Mouse (Mus musculus): ENCODE results near the gene Ccdc18.
"Not testable (repeated sequence)": the region's sequence is repeated elsewhere in the genome, so short reads cannot be mapped to it uniquely, and the experiment has no call there.

Gene Ccdc18

GRCm38 (mm10) chr5:108132441-108133243, at the start of gene Ccdc18, which contains the start of gene Tmed5:
Ccdc18 (plus strand) TSS chr5:108132875.
Tmed5 (minus strand) TSS chr5:108132620.
- DNase-seq (ENCODE audit: low read depth, low spot score): peak; percentile 97

DNA sequence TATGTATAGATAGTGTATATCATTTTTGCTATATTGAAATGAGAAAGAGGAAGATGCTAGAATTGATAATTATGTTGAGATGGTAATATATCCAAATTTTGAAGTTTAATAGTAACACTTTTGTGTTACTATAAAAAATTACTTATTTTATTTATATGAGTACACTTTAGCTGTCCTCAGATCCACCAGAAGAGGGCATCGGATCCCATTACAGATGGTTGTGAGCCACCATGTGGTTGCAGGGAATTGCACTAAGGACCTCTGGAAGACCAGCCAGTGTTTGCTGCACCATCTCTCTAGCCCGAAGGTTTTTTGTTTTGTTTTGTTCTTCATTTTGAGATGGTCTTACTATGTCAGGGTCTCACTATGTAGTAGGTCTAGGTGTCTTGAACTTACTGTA, 47.2 kb upstream of the Ccdc18 start:
- DNase-seq (ENCODE audit: low read depth, low spot score): no peak

DNA sequence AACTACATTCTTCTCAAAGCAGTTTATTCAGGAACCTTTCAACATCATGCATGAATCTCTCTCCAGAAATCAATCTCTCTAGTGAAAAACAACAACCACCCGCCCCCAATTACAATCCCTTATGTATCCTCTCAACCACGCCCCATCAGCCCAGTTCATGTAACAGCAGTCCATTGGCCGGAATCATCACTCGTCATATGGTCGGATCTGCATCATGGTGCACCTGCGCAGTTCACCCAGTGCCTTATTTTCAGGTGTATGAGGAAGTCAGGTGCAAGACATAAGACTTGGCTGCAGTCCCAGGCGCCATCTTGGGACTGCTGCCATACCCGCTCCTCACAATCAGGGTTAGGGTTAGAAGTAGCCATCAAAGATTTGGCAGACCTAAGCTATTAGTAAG, 39.9 kb upstream of the Ccdc18 start:
- DNase-seq (ENCODE audit: low read depth, low spot score): not testable (repeated sequence)

DNA sequence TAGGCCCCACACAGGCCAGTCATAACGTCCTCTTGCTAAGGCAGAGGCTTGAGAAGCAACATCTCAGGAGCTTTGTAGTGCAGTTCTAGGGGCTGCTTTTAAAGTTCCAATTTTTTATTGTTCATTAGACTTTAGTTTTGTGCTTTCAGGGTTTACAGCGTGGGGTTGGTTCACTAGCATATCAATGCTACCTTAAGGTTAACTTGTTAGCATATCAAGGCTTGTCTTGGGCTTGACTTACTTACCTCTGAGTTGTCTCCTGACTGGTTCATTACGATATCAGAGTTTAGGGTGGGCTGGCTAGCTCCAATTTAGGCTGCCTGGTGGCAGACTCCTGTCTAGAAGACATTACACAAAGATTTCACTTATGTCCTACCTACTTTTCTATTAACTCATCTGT, 35.0 kb upstream of the Ccdc18 start:
- no peak for DNase-seq (ENCODE audit: low read depth, low spot score)

DNA sequence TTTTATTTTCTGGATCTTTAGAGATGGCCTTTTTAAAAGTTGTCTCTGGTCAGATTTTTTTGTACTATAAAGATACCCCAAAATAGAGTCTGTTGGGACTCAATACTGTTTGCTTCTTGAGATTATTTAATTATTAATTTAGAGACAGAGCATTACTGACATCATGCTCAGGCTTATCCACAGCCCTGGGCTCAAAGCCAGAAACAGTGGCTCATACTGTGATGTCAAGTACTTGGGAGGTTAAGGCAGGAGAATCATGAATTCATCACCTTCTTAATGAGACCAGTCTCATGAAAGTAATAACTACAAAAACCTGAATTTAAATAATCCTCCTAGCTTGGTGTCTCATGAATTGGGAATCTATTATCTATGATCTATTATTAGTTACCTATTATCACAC, 32.5 kb upstream of the Ccdc18 start:
- no peak for DNase-seq (ENCODE audit: low read depth, low spot score)

DNA sequence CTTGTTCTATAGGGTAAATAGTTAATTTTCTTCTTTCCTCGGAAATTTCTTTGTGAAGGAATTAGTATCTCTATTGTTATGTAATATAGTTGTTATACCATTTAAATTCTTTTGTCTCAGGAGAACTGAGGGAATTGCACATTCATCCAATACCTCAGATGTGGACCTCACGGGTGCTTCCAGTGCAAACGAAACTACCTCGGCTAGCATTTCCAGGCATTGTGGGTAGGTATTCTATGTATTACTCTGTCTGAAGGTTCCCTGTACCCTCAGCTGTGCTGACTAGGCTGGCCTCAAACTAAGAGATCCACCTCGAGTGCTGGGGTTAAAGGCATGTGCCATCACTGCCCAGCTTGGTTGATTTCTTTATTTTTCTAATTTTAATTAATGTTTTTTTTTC, 28.4 kb upstream of the Ccdc18 start:
- no peak for DNase-seq (ENCODE audit: low read depth, low spot score)

GRCm38 (mm10) chr5:108109346-108109745, 23.3 kb upstream of the Ccdc18 start:
- no peak for DNase-seq (ENCODE audit: low read depth, low spot score)

DNA sequence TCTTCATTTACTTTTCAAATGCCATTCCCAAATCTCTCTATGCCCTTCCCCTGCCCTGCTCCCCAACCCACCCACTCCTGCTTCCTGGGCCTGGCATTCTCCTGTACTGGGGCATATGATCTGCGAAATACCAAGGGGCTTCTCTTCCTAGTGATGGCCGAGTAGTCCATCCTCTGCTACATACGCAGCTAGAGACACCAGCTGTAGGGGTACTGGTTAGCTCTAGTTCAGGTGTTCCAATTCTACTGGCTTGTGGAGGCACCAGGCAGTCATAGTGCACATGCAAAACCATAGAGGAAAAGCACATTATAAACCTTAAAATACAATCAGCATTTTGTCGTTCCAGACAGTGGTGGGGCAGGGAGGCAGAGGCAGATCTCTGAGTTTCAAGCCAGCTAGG, 15.0 kb upstream of the Ccdc18 start:
- DNase-seq (ENCODE audit: low read depth, low spot score): no peak

- no peak for DNase-seq (ENCODE audit: low read depth, low spot score)
Observed at GRCm38 (mm10) chr5:108120221-108120900, 12.3 kb upstream of the Ccdc18 start.

GRCm38 (mm10) chr5:108131849-108132440, 730 bp upstream of the Ccdc18 start:
- no peak for DNase-seq (ENCODE audit: low read depth, low spot score)

DNA sequence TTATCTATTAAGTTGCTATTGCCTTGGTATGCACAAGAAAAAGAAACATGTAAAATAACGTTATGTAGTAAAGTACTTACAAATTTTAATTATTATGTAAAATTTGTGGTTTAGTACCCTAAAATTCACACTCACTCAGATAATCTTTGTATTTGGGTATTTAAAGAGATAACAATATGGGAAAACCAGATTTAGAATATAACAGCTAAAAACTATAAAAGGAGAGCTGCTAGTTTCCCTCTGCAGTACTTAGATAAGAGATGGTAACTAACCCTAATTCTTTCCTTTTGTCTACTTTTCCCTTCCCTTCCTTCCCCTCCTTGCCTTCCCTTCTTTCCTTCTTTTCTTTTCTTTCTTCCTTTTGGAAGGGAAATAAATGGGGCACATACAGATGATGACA, 19.9 kb downstream of the Ccdc18 start:
- no peak for DNase-seq (ENCODE audit: low read depth, low spot score)

GRCm38 (mm10) chr5:108160796-108161195, 28.1 kb downstream of the Ccdc18 start:
- DNase-seq (ENCODE audit: low read depth, low spot score): no peak

DNA sequence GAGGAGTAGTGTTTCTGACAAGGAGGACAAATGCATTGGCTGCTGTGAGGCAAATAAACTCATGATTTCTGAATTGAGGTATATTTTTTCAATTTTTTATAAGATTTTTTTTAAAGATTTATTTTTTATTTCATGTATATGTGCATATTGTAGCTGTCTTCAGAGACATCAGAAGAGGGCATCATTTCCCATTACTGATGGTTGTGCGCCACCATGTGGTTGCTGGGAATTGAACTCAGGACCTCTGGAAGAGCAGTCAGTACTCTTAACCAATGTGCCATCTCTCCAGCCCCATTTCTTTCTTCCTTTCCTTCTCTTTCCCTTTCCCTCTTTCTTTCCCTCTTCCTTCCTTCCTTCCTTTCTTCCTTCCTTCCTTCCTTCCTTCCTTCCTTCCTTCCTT, 31.0 kb downstream of the Ccdc18 start:
- no peak for DNase-seq (ENCODE audit: low read depth, low spot score)

GRCm38 (mm10) chr5:108184050-108184449, 51.4 kb downstream of the Ccdc18 start:
- no peak for DNase-seq (ENCODE audit: low read depth, low spot score)

- no peak for DNase-seq (ENCODE audit: low read depth, low spot score)
Observed at GRCm38 (mm10) chr5:108188967-108189366, 56.3 kb downstream of the Ccdc18 start.

GRCm38 (mm10) chr5:108206008-108206407, 73.3 kb downstream of the Ccdc18 start:
- no peak for DNase-seq (ENCODE audit: low read depth, low spot score)

- DNase-seq (ENCODE audit: low read depth, low spot score): no peak
Observed at GRCm38 (mm10) chr5:108211512-108211911, 78.8 kb downstream of the Ccdc18 start.

DNA sequence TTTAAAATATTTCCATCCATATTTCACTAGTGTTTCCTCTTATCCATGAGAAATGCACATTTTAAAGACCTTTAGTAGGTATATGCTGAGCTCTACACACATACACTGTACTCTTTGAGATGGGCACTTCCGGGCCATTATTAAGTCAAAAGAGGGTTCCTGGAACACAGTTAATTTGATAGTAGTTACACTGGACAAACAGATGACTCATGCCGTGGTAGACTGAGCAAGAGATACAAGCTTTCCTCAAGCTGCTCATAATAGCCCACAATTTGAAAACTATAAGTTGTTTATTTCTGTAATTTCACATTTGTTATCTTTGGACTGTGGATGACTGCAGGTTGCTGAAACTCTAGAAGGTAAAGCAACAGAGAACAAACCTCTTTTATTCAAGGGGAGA, 82.3 kb downstream of the Ccdc18 start:
- DNase-seq (ENCODE audit: low read depth, low spot score): no peak

GRCm38 (mm10) chr5:108224077-108224476, 91.4 kb downstream of the Ccdc18 start:
- DNase-seq (ENCODE audit: low read depth, low spot score): no peak

DNA sequence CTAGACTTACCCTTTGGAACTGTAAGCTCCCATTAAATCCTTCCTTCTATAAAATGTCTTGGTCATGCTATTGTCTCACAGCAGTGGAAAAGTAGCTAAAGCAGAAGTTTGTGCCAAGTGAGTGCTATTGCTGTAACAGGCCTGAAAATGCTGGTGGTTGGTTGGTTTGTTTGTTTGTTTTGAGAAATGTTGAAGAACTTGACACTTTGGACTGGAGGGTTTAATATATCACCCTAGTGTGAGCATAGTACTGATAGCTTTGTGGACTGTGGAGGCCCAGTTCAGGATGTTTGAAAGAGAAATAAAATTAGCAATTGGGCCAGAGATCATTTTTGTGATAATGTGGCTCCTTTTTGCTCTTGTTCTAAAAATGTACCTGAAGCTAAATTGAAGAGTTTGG, 93.5 kb downstream of the Ccdc18 start:
- no peak for DNase-seq (ENCODE audit: low read depth, low spot score)

DNA sequence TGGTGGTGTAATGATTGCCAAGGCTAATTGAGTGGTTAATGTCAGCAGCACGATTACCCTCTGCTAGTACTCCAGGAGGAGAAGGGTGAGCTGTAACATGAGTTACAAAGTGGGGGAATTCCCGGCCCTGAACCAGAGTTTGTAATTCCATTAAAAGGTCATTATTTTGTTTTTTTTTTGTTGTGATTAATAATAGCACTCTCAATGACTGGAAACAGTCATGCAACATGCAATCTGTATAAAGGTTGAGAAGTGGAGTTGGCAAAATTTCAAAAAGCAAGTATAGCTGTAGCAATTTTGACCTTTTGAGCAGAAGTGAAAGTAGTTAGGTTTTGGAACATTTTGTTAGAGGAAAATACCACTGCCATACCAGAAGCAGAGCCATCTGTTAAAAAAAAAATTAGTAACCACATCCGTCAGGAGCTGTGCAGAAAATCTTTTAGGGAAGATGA, 113.7 kb downstream of the Ccdc18 start:
- DNase-seq (ENCODE audit: low read depth, low spot score): no peak

DNA sequence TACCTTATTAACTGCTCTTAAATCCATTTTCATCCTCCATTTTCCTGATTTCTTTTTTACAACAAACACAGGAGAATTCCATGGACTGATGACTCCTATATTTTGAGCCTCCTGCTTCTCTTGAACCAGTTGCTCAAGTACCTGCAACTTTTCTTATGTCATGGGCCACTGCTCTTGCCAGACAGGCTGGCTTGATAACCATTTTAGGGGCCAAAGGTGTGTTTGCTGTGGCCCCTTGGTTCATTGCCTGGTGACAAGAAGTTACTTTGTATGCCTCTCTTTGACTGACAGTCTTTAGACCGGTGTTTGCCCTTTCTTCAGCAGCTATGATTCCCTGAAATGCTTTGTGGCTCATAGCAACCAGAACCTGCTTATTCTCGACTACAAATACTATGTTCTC, 117.4 kb downstream of the Ccdc18 start:
- DNase-seq (ENCODE audit: low read depth, low spot score): no peak

- DNase-seq (ENCODE audit: low read depth, low spot score): no peak
Observed at GRCm38 (mm10) chr5:108255259-108255658, 122.6 kb downstream of the Ccdc18 start.
